Mouse (Mus musculus) CH12.LX (cell line): Measurements from ENCODE around the gene 1600014C23Rik. TPM values are rescaled to one million over a fixed set of nuclear protein-coding genes. Genes with fewer than 3 reads are reported as not detected.

Experiments
- DNase-seq: peaks from one replicate; pipeline ENCODE4 v3.0.0-alpha.2; 2013; ENCODE audit errors: extremely low read depth
- H3K27ac ChIP-seq: 2 replicates; pipeline ENCODE4 v1.5.1; 2012; ENCODE audit warnings: low read depth, mild to moderate bottlenecking, control low read depth, moderate library complexity; ENCODE audit not compliant: insufficient read depth
- H3K27me3 ChIP-seq: replicated peaks from 2 replicates; pipeline ENCODE3; 2012; ENCODE audit warnings: inconsistent platforms
- H3K36me3 ChIP-seq, 2 experiments: replicated peaks in 1 of 2; 2 replicates each; pipeline versions ENCODE3 to v1.6.1; 2012; ENCODE audit warnings: inconsistent platforms in 1 of 2, low read length in 1 of 2, mild to moderate bottlenecking in 1 of 2, mixed read lengths in 1 of 2, moderate library complexity in 1 of 2; ENCODE audit not compliant: control insufficient read depth in 1 of 2, insufficient read depth in 1 of 2
- H3K4me1 ChIP-seq, 2 experiments: 2 replicates each; pipeline ENCODE4 v1.6.1; 2012; ENCODE audit warnings: inconsistent platforms in 1 of 2, moderate library complexity in 1 of 2; ENCODE audit not compliant: insufficient read depth in 2 of 2, control insufficient read depth in 1 of 2
- H3K4me2 ChIP-seq: 2 replicates; pipeline ENCODE4 v1.6.1; 2012; ENCODE audit warnings: low read depth, mild to moderate bottlenecking, control low read depth; ENCODE audit not compliant: poor library complexity, insufficient read depth, severe bottlenecking
- H3K4me3 ChIP-seq, 3 experiments: fragments of 150-350 bp in 1 of 3; sonication (generic) in 1 of 3; replicated peaks in 1 of 3; 2 replicates each; pipeline versions ENCODE3 to v1.5.1; 2011 to 2012; ENCODE audit warnings: low read depth in 2 of 3, low read length in 2 of 3, mild to moderate bottlenecking in 2 of 3, moderate library complexity in 2 of 3, control low read depth in 1 of 3, improper control_type of control experiment in 1 of 3, inconsistent platforms in 1 of 3, mixed read lengths in 1 of 3; ENCODE audit not compliant: poor library complexity in 1 of 3
- H3K79me2 ChIP-seq: replicated peaks from 2 replicates; pipeline ENCODE4 v1.6.1; 2012; ENCODE audit warnings: mild to moderate bottlenecking, moderate library complexity; ENCODE audit not compliant: control insufficient read depth, poor library complexity, insufficient read depth, severe bottlenecking; ENCODE audit errors: extremely low read depth
- H3K9ac ChIP-seq: 2 replicates; pipeline ENCODE4 v1.6.1; 2012; ENCODE audit warnings: low read depth, mild to moderate bottlenecking, control low read depth, moderate library complexity; ENCODE audit not compliant: insufficient read depth
- H3K9me3 ChIP-seq: replicated peaks from 2 replicates; pipeline ENCODE3; 2012; ENCODE audit warnings: low read length, inconsistent platforms, mixed read lengths
- BHLHE40 ChIP-seq: IDR thresholded peaks from 2 replicates; pipeline ENCODE4 v1.6.1; 2011; ENCODE audit warnings: mild to moderate bottlenecking, low read depth, low read length, improper control_type of control experiment
- ELF1 ChIP-seq: IDR thresholded peaks from 2 replicates; pipeline ENCODE4 v1.6.1; 2014; ENCODE audit warnings: low read depth, mild to moderate bottlenecking, inconsistent platforms, low read length, improper control_type of control experiment
- ETS1 ChIP-seq: conservative IDR thresholded peaks from 2 replicates; pipeline ENCODE4 v1.6.1; 2012; ENCODE audit warnings: low read depth, mild to moderate bottlenecking, inconsistent platforms, low read length, improper control_type of control experiment, moderate library complexity
- IRF4 ChIP-seq: IDR thresholded peaks from 2 replicates; pipeline ENCODE4 v1.6.1; 2014; ENCODE audit warnings: low read depth, mild to moderate bottlenecking, inconsistent platforms, low read length, improper control_type of control experiment
- JUND ChIP-seq: conservative IDR thresholded peaks from 2 replicates; pipeline ENCODE4 v1.6.1; 2011; ENCODE audit warnings: low read depth, low read length, improper control_type of control experiment
- KAT2A ChIP-seq: IDR thresholded peaks from 2 replicates; pipeline ENCODE4 v1.6.1; 2012; ENCODE audit warnings: low read length, improper control_type of control experiment, inconsistent platforms; ENCODE audit not compliant: insufficient replicate concordance
- MAX ChIP-seq: IDR thresholded peaks from 2 replicates; pipeline ENCODE4 v1.6.1; 2011; ENCODE audit warnings: low read length, improper control_type of control experiment
- MAZ ChIP-seq: IDR thresholded peaks from 2 replicates; pipeline ENCODE4 v1.6.1; 2012; ENCODE audit warnings: low read depth, mild to moderate bottlenecking, inconsistent platforms, low read length, improper control_type of control experiment, moderate library complexity
- NELFE ChIP-seq: IDR thresholded peaks from 2 replicates; pipeline ENCODE4 v1.6.1; 2011; ENCODE audit warnings: low read depth, low read length, improper control_type of control experiment
- POLR2A ChIP-seq: IDR thresholded peaks from 2 replicates; pipeline ENCODE4 v1.6.1; 2011; ENCODE audit warnings: low read depth, mild to moderate bottlenecking, improper control_type of control experiment, low read length
- RAD21 ChIP-seq: IDR thresholded peaks from 2 replicates; pipeline ENCODE4 v1.6.1; 2011; ENCODE audit warnings: low read depth, mild to moderate bottlenecking, low read length, improper control_type of control experiment, moderate library complexity
- RCOR1 ChIP-seq: conservative IDR thresholded peaks from 2 replicates; pipeline ENCODE4 v1.6.1; 2012; ENCODE audit warnings: low read depth, mild to moderate bottlenecking, inconsistent platforms, low read length, improper control_type of control experiment
- TBP ChIP-seq: conservative IDR thresholded peaks from 2 replicates; pipeline ENCODE4 v1.6.1; 2011; ENCODE audit warnings: low read depth, low read length, improper control_type of control experiment
- TCF12 ChIP-seq: IDR thresholded peaks from 2 replicates; pipeline ENCODE4 v1.6.1; 2014; ENCODE audit warnings: low read depth, mild to moderate bottlenecking, inconsistent platforms, low read length, improper control_type of control experiment
- USF2 ChIP-seq: conservative IDR thresholded peaks from 2 replicates; pipeline ENCODE4 v1.6.1; 2011; ENCODE audit warnings: low read depth, low read length, improper control_type of control experiment
- dilution Hi-C: fragments of 300-500 bp; cut with MboI; formaldehyde crosslinking; loops from 2 replicates; pipeline ENCODE4 v1.14.3; 2020; ENCODE audit warnings: low sequenced_read_pairs; ENCODE audit not compliant: extremely low pct_unique_long_range_greater_than_20kb, extremely low pct_ligation_motif_present
- in situ Hi-C: fragments of 300-500 bp; cut with MboI; formaldehyde crosslinking; loops from 3 replicates; pipeline ENCODE4 v1.14.3; 2019; ENCODE audit warnings: low sequenced_read_pairs, low pct_ligation_motif_present, low pct_unique_long_range_greater_than_20kb, mixed read lengths
- polyA plus RNA-seq: library from polyadenylated mRNA; unstranded; fragments of >175 nt; gene quantifications from 2 replicates; pipeline ENCODE4 v1.2.1, GENCODE M21; 2012; ENCODE audit warnings: low read depth; ENCODE audit not compliant: insufficient read length
- total RNA-seq, 2 experiments: library from RNA; depleted of rRNA; stranded (reverse); fragments of 300-350 nt in 1 of 2; fragments of >200 nt in 1 of 2; gene quantifications; 2 replicates each; pipeline ENCODE4 v1.2.3; 2012 to 2014

The 1600014C23Rik gene
- total and polyA plus RNA-seq, 3 experiments, result 0.38 TPM; not detected in 2

- H3K4me1 ChIP-seq, result peaks cover 7 to 10% of the 10 kb centered on the region in 2 experiments
These were observed 13.1 kb upstream of the 1600014C23Rik start for GRCm38 (mm10) chr17:45746755-45747154.

DNA sequence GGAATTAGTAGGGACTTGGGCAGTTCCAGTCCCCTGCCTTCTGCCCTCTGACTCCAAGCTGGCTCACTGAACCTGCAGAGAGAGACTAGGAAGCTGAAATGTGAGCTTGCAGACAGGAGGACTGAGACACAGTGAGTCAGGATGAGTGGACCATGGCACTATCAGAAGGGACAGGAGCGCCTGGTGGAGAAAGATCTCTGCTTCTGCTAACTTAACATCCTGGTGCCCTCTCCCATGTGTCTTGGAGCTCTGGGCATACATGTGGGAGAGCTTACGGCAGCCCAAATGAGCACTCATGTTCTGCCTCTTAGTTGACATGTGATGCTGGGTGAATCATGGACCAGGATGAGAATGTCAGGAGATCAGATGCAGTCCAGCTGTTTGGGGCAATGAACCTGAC lies 12.0 kb upstream of the 1600014C23Rik start:
- no peak overlapping the region for H3K4me3 ChIP-seq
- TF ChIP-seq USF2 (no peak), ETS1 (no peak), TCF12 (no peak), ELF1 (no peak), MAX (no peak), KAT2A (no peak)
- H3K79me2 ChIP-seq, result no peaks in the 10 kb centered on the region
- H3K36me3 ChIP-seq, result no peaks in the 10 kb centered on the region
- H3K4me2 ChIP-seq, result no peak overlapping the region
- no peak overlapping the region for H3K27ac ChIP-seq
- peaks cover 2% of the 10 kb centered on the region for H3K9me3 ChIP-seq
- peaks cover 7 to 10% of the 10 kb centered on the region in 2 experiments for H3K4me1 ChIP-seq
- H3K27me3 ChIP-seq, result peaks cover 77% of the 10 kb centered on the region
- in situ Hi-C loops (no loop called here), dilution Hi-C loops (no loop called here)
- H3K9ac ChIP-seq, result no peak overlapping the region
- DNase-seq, result no peak

More at GRCm38 (mm10) chr17:45746755-45747154, 13.1 kb upstream of the 1600014C23Rik start:
- no peak for TF ChIP-seq RAD21
- no peak for TF ChIP-seq IRF4
- TF ChIP-seq NELFE, result no peak
- no peak for TF ChIP-seq RCOR1
- TF ChIP-seq JUND, result no peak
- 0 out of 2 replicates have a peak, but pooled peaks have one; percentile 7 for TF ChIP-seq BHLHE40
- TF ChIP-seq ETS1, result peak; percentile 32
- H3K4me2 ChIP-seq, result no peak overlapping the region
- H3K27me3 ChIP-seq, result peaks cover 78% of the 10 kb centered on the region
- H3K4me3 ChIP-seq, result no peak overlapping the region
- dilution Hi-C loops (no loop called here), in situ Hi-C loops (no loop called here)
- no peaks in the 10 kb centered on the region for H3K79me2 ChIP-seq
- H3K9ac ChIP-seq, result no peak overlapping the region
- DNase-seq, result no peak
- no peak overlapping the region for H3K27ac ChIP-seq
- no peaks in the 10 kb centered on the region for H3K36me3 ChIP-seq
- H3K9me3 ChIP-seq, result peaks cover 10% of the 10 kb centered on the region

GRCm38 (mm10) chr17:45742371-45743147 lies 8.9 kb upstream of the 1600014C23Rik start:
- DNase-seq, result no peak
- Histone ChIP-seq H3K36me3 (no peaks in the 10 kb centered on the region), H3K27me3 (peaks cover 82% of the 10 kb centered on the region), H3K4me1 (peaks cover 7 to 11% of the 10 kb centered on the region in 2 experiments), H3K9ac (no peak overlapping the region), H3K27ac (no peak overlapping the region), H3K4me3 (no peak overlapping the region)
- dilution Hi-C loops, result no loop called here
- TF ChIP-seq KAT2A (no peak), POLR2A (no peak), MAZ (no peak), TBP (no peak)
- TF ChIP-seq, all 38 proteins: peak for 0
- in situ Hi-C loops, result no loop called here
- no peaks in the 10 kb centered on the region for H3K79me2 ChIP-seq
- H3K9me3 ChIP-seq, result peaks cover 2% of the 10 kb centered on the region
- H3K4me2 ChIP-seq, result no peak overlapping the region
